Mouse (Mus musculus): ENCODE measurements around the gene Plcg2. TPM values are rescaled to one million over a fixed set of nuclear protein-coding genes. Genes with fewer than 3 reads are reported as not detected.

The Plcg2 gene
- polyA plus RNA-seq, 2 experiments: 4.3 to 5.0 TPM

GRCm38 (mm10) chr8:117684504-117684903 is 186.4 kb downstream of the Plcg2 start:
- ATAC-seq (ENCODE audit: insufficient read depth): no peak
- H3K9me3 ChIP-seq (ENCODE audit: control insufficient read depth, low read length): no peaks in the 10 kb centered on the region

More at GRCm38 (mm10) chr8:117684504-117684903, 186.4 kb downstream of the Plcg2 start:
- DNase-seq (ENCODE audit: low read depth in 3 of 3, low spot score in 3 of 3): no peak
- H3K27me3 ChIP-seq (ENCODE audit: control insufficient read depth, insufficient read depth, low read length): no peaks in the 10 kb centered on the region
- no peak overlapping the region for H3K9ac ChIP-seq (replicated peaks)
- no peak overlapping the region for H3K27ac ChIP-seq
- TF ChIP-seq CTCF (IDR thresholded peaks at IDR 0.05; ENCODE audit: low read depth): no peak
- TF ChIP-seq EP300 (IDR thresholded peaks at IDR 0.05; ENCODE audit: low read depth): no peak
- H3K4me3 ChIP-seq (ENCODE audit: insufficient read depth in 1 of 2, low read depth in 2 of 2, low read length in 2 of 2): no peak overlapping the region
- no peaks in the 10 kb centered on the region for H3K36me3 ChIP-seq (replicated peaks; ENCODE audit: control insufficient read depth, insufficient read depth, low read depth)
- peaks cover 0 to 2% of the 10 kb centered on the region in 2 experiments; a peak in 1 of 4 replicates for H3K4me1 ChIP-seq (replicated peaks; ENCODE audit: control insufficient read depth in 2 of 2, insufficient read depth in 2 of 2, low read length in 1 of 2)
- WGBS (ENCODE audit: insufficient replicate concordance): 33% methylated on average over 11 of the region's 11 CpGs
- H3K4me2 ChIP-seq (ENCODE audit: low read depth): no peak overlapping the region

Small RNAs within 50 kb of the gene (microRNA-seq; reads per million reads assigned to microRNA genes)
- gene Gm27361: not detected
- gene Mir7077: not detected
- gene Mir7078: not detected

Other genes with a start within 250 kb of the Plcg2 start
- 9.8 and 10.4 TPM in 2 replicates for gene Cmip, start 241.2 kb upstream of the Plcg2 start, polyA plus RNA-seq (2012; rRNA removed)
- gene Cmip, start 241.2 kb upstream of the Plcg2 start, polyA plus RNA-seq (2014; fragmentation: Nextera tagmentation; extraction: Ambion mirVana): 6.7 and 10.6 TPM in 2 replicates
- gene Sdr42e1, start 175.4 kb downstream of the Plcg2 start, polyA plus RNA-seq (2012; rRNA removed): 1.7 TPM in 2 replicates
- gene Sdr42e1, start 175.4 kb downstream of the Plcg2 start, polyA plus RNA-seq (2014; fragmentation: Nextera tagmentation; extraction: Ambion mirVana): 0.99 and 1.7 TPM in 2 replicates
- gene Hsd17b2, start 203.6 kb downstream of the Plcg2 start, polyA plus RNA-seq (2012; rRNA removed): 27.9 and 32.7 TPM in 2 replicates
- gene Hsd17b2, start 203.6 kb downstream of the Plcg2 start, polyA plus RNA-seq (2014; fragmentation: Nextera tagmentation; extraction: Ambion mirVana): 58.0 and 65.1 TPM in 2 replicates

Measured in liver, embryonic 14.5 days (tissue).